Mouse (Mus musculus): ENCODE results near the gene Limk2.

Gene Limk2

DNA sequence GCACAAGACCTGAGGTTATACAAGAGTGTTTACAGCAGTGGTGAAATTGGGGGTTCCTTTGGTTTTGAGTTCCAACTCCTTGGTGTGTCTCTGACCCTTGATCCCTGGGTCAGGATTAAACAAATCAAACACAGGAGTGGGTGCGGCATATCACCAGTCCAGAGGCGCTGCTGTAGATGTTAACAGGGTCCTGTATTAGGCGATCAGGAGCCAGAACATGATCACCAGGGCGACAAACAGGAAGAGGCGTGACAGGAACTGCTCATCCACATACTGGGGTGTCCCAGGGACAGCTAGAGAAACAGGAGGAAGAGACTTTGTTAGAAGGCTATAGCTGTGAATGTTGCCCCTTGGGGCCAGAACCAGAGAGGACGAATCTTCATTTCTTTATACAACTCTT lies 8.8 kb upstream of the Limk2 start:
- intact Hi-C loops (cut with DNase I), result no loop called here

DNA sequence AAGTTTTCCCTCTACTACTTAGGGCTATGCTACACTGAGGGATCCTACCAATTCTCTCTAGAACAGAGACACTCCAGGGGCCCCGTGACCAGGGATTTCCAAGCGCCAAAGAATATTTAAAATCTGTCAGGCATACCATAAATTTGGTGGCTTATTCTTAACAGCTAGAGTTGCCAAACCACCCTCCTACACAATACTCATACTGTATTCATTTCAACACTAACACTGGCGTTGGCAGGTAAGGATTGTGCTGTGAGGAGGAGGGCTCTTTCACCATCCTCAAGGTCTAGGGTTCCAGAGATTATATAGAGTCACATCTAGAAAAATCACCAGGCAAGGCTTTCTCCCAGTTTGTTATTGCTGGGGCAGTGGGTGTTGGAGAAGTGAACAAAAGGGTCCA lies 7.4 kb upstream of the Limk2 start:
- intact Hi-C loops (cut with DNase I), result no loop called here

DNA sequence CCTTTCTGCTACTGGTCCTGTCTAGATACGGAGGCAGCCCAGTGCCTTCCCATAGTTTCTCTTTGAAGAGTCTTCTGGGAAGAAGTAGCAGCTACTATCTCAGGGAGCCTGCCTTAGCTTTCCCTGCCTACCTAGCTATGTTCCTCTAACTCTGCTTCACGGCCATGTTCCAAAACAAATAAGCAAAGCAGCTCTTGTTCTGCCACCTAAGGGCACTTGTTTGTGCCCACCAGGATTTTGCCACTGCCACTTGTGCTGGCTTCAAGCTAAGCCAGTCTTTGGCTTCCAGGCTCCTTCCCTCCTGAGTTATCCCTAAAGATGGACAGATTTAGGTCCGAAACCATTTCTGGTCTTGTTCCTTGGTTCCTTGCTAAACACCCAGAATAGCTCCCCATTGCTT lies 3.1 kb upstream of the Limk2 start:
- intact Hi-C loops (cut with DNase I), result no loop called here

DNA sequence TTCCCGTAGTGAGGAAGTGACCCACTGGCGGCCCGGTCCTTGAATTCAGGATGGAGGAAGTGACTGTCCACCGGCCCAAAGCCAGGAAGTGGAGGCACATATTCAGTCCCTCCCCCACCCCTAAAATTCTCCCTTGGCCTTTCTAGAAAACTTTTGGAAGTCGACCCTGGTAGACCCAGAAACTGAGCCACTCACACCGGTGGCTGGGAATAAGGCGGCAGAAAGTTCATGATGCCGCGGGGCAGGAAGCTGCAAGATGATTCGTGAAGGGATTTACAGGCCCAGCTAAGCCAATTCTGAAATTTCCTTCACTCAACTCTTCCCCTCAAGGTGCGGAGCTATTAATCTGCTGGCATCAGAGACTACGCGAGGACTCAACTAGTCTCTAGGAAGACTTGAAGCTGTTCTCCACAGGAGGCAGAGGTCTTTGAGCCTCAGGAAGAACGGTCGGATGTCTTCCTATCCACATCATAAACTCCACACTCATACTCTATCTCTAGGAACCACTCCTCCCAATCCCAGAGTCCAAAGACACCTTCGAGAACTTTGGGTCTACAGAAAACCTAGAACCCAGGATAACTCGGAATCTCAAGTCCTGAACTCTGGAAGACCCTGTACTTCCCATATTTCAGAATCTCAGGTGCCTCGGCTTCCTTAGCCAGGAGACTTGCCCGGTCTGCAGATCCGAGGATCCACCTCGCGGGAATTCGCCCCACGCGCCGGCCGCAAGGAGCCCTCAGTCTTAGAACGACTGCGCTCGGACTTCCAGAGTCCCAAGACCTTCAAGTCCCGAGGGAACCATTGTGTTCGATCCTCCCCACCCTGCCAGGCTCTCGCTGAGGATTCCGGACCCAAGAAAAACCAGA lies 625 bp downstream of the Limk2 start:
- intact Hi-C loops (cut with DNase I), result loop anchor here (2.0 to 5.0 kb wide), 3 partner anchors 22 to 61 kb away; partner anchors contain the start of gene Rnf185

DNA sequence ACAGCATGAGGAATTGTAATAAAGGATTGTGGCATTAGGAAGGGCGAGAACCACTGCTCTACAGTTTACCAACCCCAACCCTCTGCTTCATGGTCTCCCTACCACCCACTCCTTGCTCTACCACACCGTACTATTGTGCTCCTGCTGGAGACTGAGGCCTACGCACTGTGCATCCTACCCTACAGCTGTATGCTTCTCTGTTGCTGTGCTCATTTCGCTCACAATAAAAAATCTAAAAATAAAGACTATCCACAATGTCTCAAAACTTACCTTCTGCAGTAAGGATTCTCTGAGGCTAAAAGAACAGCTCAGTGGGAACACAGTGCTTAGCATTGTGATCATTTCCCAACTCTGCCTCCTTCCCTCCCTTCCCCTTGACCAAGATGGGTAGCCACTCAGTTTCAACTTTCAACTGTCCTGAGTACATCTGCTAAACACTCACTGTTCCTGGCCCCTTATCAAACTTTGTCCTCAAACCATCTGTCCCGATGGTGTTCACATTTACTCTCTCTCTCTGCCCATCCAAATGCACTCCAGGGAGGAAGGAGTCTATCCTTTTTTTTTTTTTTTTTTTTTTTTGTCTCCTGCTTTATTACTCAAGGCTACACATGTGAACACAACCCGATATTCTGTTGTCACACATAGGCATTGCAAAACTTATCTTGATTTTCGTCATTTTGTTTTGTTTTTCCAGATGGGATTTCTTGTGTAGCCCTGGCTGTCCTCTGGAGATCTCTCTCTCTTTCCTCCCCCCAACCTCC lies 4.5 kb downstream of the Limk2 start:
- intact Hi-C loops (cut with DNase I), result loop anchor here (5.0 kb wide), 2 partner anchors 48 to 57 kb away; partner anchors contain the start of gene Rnf185

DNA sequence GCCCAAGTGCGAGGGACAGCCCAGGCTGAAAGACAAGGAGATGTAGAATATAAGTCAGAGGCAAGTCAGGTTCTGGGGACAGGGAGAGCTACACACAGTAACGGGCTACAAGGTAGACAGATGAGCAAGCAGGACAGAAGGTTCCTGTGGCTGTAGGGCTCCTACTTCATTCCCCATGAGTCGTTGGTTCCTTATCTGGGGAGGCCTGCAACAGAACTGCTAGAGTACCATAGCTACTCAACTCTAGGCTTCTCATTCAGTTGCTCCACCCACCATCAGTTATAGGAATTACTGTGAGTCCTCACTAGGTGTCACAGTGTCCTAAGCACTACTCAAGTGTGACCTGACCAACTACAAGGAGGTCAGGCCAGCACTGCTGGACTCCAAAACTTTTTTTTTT lies 6.0 kb downstream of the Limk2 start:
- intact Hi-C loops (cut with DNase I), result no loop called here

DNA sequence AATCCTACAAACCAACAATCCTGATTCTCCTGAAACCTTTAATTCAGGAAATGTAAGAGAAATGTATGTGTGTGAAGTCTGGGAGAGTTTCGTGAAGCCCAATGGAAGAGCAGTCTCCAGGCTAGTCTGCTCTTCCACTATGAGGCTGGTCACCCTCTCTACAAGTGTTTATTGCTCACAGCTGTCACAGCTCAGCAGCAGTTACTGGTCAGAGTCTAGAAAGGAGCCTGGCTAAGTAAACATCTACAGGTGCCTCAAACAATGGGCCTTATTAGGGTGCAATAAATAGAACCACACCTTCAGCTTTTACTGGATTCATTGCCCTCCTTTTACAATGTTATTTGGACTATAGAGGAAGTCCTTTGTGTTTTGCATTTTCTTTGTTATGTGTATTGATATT lies 10.7 kb downstream of the Limk2 start:
- intact Hi-C loops (cut with DNase I), result no loop called here

DNA sequence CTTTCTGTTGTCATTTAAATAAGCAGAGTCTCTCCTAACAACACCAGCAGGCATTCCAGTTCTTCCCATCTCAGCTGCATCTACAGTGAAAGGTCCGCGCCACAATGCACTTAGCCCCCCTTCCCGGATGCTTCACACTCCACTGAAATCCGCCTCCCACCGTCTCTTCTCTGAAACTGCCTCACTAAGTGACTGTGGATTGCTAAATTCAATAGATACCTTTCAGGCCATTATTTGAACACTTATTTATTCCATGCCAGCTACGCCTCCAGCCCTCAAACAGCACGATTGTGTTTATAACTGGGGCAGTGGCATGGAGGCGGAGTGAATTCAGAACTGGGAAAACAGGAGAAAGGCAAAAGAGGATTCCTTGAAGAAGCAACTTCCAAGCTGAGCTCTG lies 12.4 kb downstream of the Limk2 start:
- intact Hi-C loops (cut with DNase I), result no loop called here

DNA sequence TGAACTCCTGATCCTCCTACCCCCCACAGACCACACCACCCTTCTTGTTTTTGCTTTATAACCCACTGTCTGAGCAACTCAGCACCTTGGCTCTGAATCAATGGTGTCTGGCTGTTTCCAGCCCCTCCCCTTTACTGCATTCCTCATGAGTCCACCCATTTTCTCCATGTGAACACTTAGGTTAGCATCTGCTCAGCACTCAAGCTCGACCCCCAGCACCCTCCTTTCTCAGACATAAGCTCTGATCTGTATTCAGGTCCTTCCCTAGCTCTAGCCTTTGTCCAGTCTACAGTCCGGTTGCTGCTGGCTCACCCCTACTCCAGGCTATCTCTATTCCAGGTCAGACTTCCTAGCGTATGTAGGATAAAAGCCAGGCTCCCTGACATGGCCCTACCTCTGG lies 12.9 kb downstream of the Limk2 start:
- intact Hi-C loops (cut with DNase I), result no loop called here

DNA sequence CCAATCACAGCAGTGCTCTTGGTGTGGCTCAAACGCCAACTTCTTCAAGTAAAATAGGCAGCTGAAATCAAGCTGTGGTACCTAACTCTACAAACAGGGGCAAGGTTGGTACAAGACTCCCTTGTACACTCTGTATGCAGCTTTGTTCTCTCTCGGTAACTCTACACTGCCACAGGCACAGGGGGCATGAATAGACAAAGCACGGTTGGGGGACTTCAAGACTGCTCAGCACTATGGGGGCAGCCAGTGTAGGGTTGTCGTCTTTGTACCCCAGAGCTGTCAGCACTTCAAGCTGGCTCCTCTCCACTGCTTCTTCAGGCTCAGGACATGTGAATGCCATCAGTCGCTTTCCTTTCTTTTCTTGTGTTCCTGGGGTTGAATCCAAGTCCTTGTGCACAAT lies 14.5 kb downstream of the Limk2 start:
- intact Hi-C loops (cut with DNase I), result no loop called here

DNA sequence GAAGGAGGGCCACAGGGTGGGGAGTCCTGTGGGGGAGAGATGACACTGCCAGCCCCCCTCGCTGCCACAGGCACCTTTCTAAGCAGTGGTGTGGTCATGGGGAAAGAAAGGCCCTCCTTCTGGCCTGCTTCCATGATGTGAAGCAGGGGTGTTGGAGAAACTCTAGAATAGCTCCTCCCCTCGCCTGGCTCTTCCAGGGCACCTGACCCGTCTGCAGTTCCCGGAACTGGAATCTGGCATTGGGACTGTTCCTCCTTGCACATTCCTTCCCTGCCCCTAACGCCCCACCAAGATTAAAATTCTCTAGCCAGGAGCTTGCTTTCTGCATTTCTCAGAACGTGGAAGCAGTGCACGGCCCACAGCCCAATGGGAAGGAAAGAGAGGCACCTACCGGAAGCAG lies 16.5 kb downstream of the Limk2 start:
- intact Hi-C loops (cut with DNase I), result no loop called here

DNA sequence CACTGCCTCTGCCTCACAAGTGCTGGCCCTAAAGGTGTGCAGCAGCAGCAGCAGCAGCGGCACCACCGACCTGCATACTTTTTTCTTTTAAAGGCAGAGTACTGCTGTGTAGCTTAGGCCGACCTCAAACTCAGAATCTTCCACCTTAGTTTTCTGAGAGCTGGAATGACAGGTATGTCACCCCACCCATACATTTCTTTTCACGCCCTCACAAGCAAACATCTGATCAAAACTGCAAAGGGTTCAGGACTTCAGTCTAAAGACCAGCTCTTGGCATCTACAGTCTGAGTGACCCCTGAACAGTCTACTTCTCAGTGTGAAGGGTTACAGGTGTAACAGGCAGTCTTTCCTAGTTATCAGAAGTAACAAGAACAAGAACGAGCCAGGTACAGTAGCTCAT lies 18.2 kb downstream of the Limk2 start:
- intact Hi-C loops (cut with DNase I), result no loop called here

DNA sequence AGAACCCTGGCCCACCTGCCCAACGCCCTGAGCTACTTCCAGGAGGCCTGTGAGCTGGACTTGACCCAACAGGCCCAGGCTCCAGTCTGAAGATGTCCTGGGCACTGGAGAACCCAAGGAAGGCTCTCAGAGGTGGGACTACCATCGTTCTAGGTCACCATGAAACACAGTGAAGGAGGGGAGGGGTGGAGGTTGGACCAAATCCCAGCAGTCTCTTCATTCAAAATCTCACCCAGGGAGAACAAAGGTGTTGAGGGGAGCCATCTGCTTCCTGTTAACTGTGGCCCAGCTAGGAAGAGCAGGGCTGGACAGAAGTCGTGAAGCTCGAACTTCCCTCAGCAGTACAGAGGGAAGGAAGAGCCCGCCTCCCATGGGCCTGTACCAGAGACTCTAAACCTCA lies 19.0 kb downstream of the Limk2 start:
- intact Hi-C loops (cut with DNase I), result loop anchor here (5.0 kb wide), 1 partner anchor 122 kb away; the partner anchor contains the start of gene Selenom

DNA sequence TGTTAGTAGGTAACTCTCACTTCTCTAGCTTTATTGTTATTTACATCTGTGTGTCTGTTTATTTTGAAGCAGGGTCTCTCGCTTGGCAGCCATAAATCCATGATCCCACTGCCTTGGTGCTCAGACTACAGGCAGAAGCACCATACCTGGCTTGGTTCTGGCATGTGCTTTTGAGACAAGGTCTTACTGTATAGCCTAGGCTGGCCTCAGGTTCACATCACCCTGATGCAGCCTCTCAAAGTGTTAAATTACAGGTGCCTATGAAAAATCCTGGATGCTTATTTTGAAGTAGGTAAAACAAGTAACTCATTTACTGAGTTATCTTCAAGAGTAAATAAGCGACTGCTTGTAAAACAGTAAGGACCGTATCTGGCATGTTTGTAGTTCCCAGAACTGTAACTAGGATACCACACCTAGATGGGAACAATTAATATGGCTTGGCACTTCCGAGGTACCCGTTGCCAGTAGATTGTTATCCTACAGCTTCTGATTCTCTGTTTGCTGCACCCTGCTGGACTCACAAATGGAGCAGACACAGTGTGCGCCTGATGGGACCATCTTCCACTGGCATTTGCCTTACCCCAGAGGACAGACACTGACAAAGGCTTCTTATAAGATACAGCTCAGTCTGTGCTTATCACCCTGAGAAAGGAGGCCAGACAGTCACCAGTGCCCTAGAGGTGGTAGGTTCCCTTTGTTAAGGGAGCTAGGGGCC lies 21.4 kb downstream of the Limk2 start:
- intact Hi-C loops (cut with DNase I), result loop anchor here (2.0 to 5.0 kb wide), 2 partner anchors 21 to 125 kb away; partner anchors contain the start of genes Limk2 and Selenom

DNA sequence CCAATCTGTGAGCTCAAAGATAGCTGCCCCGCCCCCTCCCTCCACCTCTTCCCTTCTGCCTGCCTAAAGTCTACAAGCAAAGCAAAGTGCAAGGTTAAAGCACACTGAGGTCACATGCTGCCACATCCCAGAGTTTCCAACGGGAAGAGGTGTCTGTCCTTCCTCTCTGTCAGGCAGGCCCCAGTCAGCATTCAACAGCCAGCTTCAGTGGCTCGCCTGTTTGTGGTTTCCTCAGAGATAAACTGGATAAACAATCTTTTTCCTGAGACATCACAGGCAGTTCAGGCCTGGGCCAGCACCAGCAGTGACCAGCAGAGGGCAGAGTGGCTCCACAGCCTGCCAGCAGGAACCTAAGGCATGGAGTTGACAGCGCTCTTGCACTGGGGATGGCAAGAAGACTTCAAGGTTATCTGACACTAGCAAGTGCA lies 22.0 kb downstream of the Limk2 start:
- intact Hi-C loops (cut with DNase I), result loop anchor here (2.0 to 5.0 kb wide), 2 partner anchors 22 to 125 kb away; partner anchors contain the start of genes Limk2 and Selenom

DNA sequence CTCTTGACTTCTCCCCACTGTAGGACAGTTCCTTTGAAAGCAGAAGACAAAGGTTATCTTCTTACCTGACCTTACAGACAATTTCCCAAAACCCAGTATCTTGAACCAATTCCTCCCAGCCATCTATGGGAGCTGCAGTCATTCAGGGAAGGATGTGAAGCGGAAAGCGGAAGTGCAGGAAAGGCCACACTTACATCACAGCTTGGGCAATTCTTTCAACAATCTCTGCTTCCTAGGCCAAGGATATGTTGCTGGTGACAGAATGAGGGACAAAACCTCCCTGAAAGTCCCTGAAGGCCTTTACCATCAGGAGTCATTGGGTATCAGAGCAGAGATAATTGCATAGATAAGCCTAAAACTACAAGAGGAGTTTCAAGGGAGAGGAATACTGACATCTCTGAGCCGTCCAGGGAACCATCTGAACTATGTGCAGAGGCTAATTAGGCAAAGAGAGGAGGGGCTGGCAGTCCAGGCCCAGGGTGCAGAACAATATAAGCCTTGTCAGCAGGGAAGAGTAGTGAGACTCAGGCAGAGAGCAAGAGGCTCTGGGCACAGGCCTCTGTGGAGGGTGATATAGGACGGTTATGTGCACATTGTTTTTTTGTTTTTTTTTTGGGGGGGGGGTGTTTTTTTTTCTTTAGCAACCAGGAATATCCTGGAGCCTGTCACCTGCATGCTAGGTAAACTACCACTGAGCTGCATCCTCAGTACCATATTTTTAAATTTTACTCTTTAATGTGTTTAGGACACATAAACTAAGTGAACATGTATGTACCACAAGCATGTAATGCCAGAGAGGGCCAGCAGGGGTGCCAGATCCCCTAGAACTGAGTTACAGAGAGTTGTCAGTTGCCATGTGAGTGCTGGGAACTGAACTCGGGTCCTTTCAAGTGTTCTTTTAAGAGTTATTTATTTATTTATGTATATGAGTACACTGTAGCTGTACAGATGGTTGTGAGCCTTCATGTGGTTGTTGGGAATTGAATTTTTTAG lies 26.1 kb downstream of the Limk2 start:
- intact Hi-C loops (cut with DNase I), result no loop called here

DNA sequence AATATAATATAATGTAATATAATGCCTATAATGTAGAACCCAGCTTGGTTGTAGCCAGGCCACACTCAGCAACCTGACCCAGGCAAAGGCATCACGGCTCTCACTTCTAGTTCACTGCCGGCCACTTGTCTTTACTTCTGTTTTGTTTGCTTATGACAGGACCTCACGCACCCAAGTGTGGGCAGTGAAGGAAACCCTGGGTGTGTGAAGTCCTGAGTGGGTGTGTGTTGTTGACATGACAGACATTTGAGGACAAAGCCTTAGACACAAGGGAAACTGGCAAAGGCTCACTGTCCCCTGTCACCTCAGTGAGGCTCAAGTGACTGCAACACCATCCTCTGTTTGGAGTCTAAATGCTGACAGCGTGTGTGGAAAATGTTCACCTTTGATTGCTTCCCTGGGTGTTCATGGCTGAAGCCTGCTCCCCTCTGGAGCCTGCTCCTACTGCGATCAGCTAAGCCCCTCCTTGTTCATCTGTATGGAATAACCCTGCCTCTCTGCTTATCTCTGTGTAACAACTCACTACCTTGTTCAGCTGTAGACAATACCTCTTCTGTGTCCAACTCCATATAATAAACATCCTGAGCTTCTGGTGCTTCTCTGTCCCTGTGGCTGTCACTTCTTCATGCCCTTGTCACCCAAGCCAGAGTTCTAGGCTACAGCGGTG lies 27.7 kb downstream of the Limk2 start:
- intact Hi-C loops (cut with DNase I), result no loop called here

DNA sequence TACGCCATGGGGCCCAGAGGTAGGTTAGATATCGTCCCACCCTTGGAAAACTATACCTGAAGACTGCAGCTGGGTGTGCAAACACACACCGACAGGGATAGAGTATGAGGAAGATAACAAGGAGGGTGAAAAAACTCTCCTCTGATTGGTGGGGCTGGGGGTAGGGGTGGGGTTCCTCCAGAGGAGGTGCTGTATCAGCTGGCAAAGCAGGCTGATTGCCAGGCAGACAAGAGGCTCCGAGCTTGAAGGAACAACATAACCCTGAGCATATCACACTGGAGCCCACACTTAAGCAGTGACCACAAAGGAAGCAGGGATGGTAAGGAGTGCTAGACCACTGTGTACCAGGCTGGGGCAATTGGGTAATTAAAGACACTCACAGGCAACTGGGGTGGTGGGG lies 29.6 kb downstream of the Limk2 start:
- intact Hi-C loops (cut with DNase I), result no loop called here

DNA sequence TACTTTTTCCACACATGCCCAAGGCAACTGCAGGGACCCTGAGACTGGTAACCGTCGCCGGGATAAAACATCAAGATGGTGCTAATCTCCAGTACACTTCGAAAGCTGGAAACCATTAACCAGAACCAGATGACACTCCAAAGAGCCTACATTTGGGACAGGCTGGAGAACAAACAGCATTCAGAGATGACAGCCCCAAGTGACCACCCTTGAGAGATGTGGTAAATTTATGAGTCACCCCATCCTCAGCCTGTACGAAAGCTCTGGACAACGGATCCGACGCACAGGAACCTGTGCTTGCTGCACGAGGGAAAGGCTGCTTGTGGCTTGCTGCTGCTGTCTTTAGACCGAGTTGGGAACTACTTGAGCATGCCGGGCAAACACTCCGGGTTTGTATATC lies 34.2 kb downstream of the Limk2 start:
- intact Hi-C loops (cut with DNase I), result no loop called here

DNA sequence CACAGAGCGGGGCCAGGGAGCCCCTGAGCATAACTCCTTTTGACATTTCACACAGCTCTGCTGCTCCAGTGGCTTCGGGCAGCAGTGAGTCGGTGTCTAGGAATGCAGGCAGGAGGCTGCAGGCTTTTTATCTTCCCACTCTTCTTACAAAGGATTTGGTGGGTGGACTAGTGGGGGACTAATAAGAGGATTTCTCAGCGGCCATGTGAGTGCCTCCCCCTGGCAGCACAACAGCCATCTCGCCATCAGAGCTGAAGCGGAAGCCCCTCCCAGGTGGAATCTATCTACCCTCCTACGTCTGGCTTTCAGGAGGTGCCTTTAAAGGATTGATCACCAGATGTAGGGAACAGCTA lies 34.7 kb downstream of the Limk2 start:
- intact Hi-C loops (cut with DNase I), result no loop called here

Data from adrenal gland (tissue).